Mouse (Mus musculus): ENCODE data around the gene Aoc1. TPM values are rescaled to one million over a fixed set of nuclear protein-coding genes. Genes with fewer than 3 reads are reported as not detected.

Aoc1 gene
- total RNA-seq (2021): not detected
- polyA plus RNA-seq (2012; rRNA removed): 0.23 and 1.1 TPM in 2 replicates
- long read RNA-seq: 0 reads

DNA sequence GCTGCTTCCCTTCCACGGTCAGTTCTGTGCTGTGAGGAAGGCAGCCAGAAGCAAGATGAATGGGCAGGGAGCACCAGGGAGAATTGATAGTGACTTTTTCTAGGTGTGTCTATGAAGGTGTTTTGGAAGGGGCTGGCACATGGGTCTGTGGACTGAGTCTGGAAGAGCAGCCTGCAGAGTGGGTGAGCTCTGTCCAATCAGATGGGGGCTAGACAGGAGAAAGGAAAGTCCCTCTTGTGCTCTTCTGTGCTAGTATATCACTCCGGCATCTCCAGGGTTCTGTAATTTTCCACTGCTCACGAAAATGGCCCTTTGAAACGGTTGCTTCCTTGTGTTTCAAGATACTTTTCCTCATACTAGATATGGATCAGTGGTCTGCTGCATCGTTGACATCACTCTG lies at the start of gene Aoc1:
Gene Aoc1 (plus strand): TSS at position 301 of the 400 bp plus-strand sequence.
- Histone ChIP-seq H3K9ac (ENCODE audit: low read depth, low read length) (no peak within 1 kb of the TSS), H3K27ac (no peak within 1 kb of the TSS), H3K27me3 (ENCODE audit: control insufficient read depth, insufficient read depth, low read length) (no peaks in the 10 kb centered on the region), H3K36me3 (ENCODE audit: control insufficient read depth, insufficient read depth, low read length) (no peaks in the 10 kb centered on the region), H3K79me2 (replicated peaks; ENCODE audit: control insufficient read depth, insufficient read depth, low read length) (no peaks in the 10 kb centered on the region), H3K4me3 (no peak within 1 kb of the TSS), H3K4me1 (ENCODE audit: control insufficient read depth, insufficient read depth, low read length) (no peaks in the 10 kb centered on the region)
- 71% methylated on average over 5 of the region's 5 CpGs for WGBS
- DNase-seq: no peak
- intact Hi-C loops (cut with DNase I): no loop called here
- TF ChIP-seq POLR2A (IDR thresholded peaks at IDR 0.05; ENCODE audit: insufficient read depth, low read depth, low read length): no peak
- TF ChIP-seq CTCF (IDR thresholded peaks at IDR 0.05): no peak
- TF ChIP-seq EP300 (IDR thresholded peaks at IDR 0.05; ENCODE audit: insufficient read depth, low read depth, low read length): no peak

DNA sequence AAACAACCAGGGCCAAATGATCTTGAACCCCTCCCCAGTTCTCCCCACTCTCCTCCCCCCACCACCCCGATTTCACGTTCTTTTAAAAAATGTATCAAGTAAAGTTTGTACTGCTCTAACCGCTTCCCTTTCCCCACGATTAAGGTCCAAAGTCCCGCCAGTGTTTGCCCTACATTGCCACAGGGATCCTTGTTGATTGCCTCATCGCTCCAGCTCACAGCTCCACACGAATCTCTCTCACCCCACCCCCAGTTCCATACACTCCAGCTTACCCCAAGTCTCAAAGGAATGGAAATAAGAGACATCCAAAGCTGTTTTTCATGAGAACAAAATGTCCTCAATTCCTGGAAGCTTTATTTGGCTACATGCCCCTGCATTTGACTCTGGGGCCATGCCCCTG lies 47.7 kb upstream of the Aoc1 start:
- H3K27ac ChIP-seq: no peak overlapping the region
- no peak for DNase-seq
- H3K9ac ChIP-seq (ENCODE audit: low read depth, low read length): no peak overlapping the region
- no peaks in the 10 kb centered on the region for H3K36me3 ChIP-seq (ENCODE audit: control insufficient read depth, insufficient read depth, low read length)
- WGBS: 65% methylated on average over 7 of the region's 7 CpGs
- H3K79me2 ChIP-seq (replicated peaks; ENCODE audit: control insufficient read depth, insufficient read depth, low read length): no peaks in the 10 kb centered on the region
- intact Hi-C loops (cut with DNase I): no loop called here
- no peak overlapping the region for H3K4me3 ChIP-seq
- H3K27me3 ChIP-seq (ENCODE audit: control insufficient read depth, insufficient read depth, low read length): no peaks in the 10 kb centered on the region
- TF ChIP-seq CTCF (IDR thresholded peaks at IDR 0.05) (no peak), EP300 (IDR thresholded peaks at IDR 0.05; ENCODE audit: insufficient read depth, low read depth, low read length) (no peak)
- no peaks in the 10 kb centered on the region; the same call in 1 of the 2 replicates for H3K4me1 ChIP-seq (ENCODE audit: control insufficient read depth, insufficient read depth, low read length)

DNA sequence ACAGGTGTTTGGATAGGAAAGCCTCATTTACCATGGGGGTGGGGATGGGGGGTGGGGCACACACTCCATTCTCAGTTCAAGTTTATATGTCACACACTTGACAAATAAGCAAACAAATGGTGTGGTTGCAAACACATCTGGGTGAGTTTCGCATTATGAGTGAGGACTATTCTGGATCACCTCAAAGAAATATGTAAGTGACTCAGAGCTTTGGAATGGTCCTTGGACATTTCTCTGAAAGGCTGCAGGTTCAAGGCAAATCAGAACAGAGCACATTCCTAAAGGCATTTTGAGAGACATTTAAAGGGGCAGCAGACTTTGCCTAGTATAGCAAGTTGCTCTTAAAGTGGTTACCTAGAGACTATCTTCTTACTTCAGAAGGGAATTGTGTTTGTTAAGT lies 43.7 kb upstream of the Aoc1 start:
- no peak for TF ChIP-seq POLR2A (IDR thresholded peaks at IDR 0.05; ENCODE audit: insufficient read depth, low read depth, low read length)
- H3K4me1 ChIP-seq (ENCODE audit: control insufficient read depth, insufficient read depth, low read length): no peaks in the 10 kb centered on the region; the same call in 1 of the 2 replicates
- no peak for DNase-seq
- no peak overlapping the region for H3K9ac ChIP-seq (ENCODE audit: low read depth, low read length)
- no peaks in the 10 kb centered on the region for H3K27me3 ChIP-seq (ENCODE audit: control insufficient read depth, insufficient read depth, low read length)
- WGBS: 46% methylated on average over 1 of the region's 1 CpGs
- H3K36me3 ChIP-seq (ENCODE audit: control insufficient read depth, insufficient read depth, low read length): no peaks in the 10 kb centered on the region
- intact Hi-C loops (cut with DNase I): no loop called here
- no peak overlapping the region for H3K27ac ChIP-seq
- no peak overlapping the region for H3K4me3 ChIP-seq
- no peaks in the 10 kb centered on the region for H3K79me2 ChIP-seq (replicated peaks; ENCODE audit: control insufficient read depth, insufficient read depth, low read length)

DNA sequence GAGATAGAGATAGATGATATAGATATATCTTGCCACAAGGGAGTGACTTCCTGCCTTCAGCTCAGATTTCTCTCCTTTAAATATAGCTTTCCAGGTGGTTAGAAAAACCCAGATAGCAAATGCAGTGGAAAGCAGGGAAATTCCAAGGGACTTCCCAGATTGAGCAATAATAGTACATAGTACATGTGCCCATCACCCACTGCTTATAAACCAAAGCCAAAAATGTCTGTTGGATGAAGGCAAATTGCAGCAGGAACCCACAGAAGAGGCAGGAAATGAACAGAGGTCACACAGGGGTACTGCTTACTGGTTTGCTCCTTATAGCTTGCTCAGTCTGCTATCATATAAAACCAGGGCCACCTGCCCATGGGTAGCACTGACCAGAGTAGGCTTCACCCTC lies 43.0 kb upstream of the Aoc1 start:
- Histone ChIP-seq H3K27ac (no peak overlapping the region), H3K4me3 (no peak overlapping the region), H3K79me2 (replicated peaks; ENCODE audit: control insufficient read depth, insufficient read depth, low read length) (no peaks in the 10 kb centered on the region), H3K4me1 (ENCODE audit: control insufficient read depth, insufficient read depth, low read length) (no peaks in the 10 kb centered on the region; the same call in 1 of the 2 replicates), H3K27me3 (ENCODE audit: control insufficient read depth, insufficient read depth, low read length) (no peaks in the 10 kb centered on the region), H3K36me3 (ENCODE audit: control insufficient read depth, insufficient read depth, low read length) (no peaks in the 10 kb centered on the region), H3K9ac (ENCODE audit: low read depth, low read length) (no peak overlapping the region)
- TF ChIP-seq CTCF (IDR thresholded peaks at IDR 0.05): no peak
- no peak for TF ChIP-seq EP300 (IDR thresholded peaks at IDR 0.05; ENCODE audit: insufficient read depth, low read depth, low read length)
- no peak for TF ChIP-seq POLR2A (IDR thresholded peaks at IDR 0.05; ENCODE audit: insufficient read depth, low read depth, low read length)
- intact Hi-C loops (cut with DNase I): no loop called here
- no peak for DNase-seq

DNA sequence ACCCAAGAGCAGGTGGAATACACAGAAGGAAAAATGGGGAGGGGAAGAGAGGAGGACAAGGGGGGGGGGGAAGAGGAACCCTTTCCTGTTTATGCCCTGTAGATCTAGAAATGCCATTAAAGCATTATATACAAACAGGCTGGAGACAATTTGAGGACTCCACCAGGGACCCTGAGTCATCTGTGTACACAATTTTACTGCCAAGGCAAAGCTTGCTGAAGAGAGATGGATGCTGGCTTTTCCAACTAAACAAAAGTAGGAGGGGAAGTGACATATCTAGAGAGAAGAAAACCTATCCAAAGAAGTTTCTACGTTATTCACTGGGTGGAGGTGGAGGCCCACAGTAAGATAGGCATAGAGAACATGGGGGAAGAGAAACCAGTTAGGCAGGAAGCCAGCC lies 42.5 kb upstream of the Aoc1 start:
- Histone ChIP-seq H3K27me3 (ENCODE audit: control insufficient read depth, insufficient read depth, low read length) (no peaks in the 10 kb centered on the region), H3K79me2 (replicated peaks; ENCODE audit: control insufficient read depth, insufficient read depth, low read length) (no peaks in the 10 kb centered on the region), H3K4me1 (ENCODE audit: control insufficient read depth, insufficient read depth, low read length) (no peaks in the 10 kb centered on the region; the same call in 1 of the 2 replicates), H3K9ac (ENCODE audit: low read depth, low read length) (no peak overlapping the region), H3K27ac (no peak overlapping the region), H3K36me3 (ENCODE audit: control insufficient read depth, insufficient read depth, low read length) (no peaks in the 10 kb centered on the region), H3K4me3 (no peak overlapping the region)
- DNase-seq: no peak
- intact Hi-C loops (cut with DNase I): no loop called here
- TF ChIP-seq CTCF (IDR thresholded peaks at IDR 0.05) (no peak), POLR2A (IDR thresholded peaks at IDR 0.05; ENCODE audit: insufficient read depth, low read depth, low read length) (no peak), EP300 (IDR thresholded peaks at IDR 0.05; ENCODE audit: insufficient read depth, low read depth, low read length) (no peak)
- 28% methylated on average over 1 of the region's 1 CpGs for WGBS

DNA sequence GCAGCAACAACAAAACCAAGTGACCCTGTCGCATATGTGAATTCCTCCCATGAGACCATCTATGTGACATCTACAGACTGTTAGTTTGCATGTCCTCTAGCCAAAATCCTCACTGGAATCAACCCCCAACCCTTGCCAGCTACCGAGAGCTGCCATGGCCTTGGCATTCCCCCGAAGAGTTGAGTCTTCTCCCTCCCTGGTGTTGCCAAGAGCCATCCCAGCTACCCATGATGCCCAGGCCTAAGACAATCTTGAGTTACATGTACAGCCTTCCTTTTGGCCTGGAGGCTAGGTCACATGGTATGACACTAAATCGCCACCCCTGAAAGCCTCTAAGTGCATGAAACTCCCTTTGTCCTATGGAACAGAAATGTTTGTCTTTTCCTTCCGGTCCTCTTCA lies 41.6 kb upstream of the Aoc1 start:
- TF ChIP-seq POLR2A (IDR thresholded peaks at IDR 0.05; ENCODE audit: insufficient read depth, low read depth, low read length): no peak
- no peak for TF ChIP-seq CTCF (IDR thresholded peaks at IDR 0.05)
- TF ChIP-seq EP300 (IDR thresholded peaks at IDR 0.05; ENCODE audit: insufficient read depth, low read depth, low read length): no peak
- no peaks in the 10 kb centered on the region for H3K27me3 ChIP-seq (ENCODE audit: control insufficient read depth, insufficient read depth, low read length)
- H3K36me3 ChIP-seq (ENCODE audit: control insufficient read depth, insufficient read depth, low read length): no peaks in the 10 kb centered on the region
- no peaks in the 10 kb centered on the region; the same call in 1 of the 2 replicates for H3K4me1 ChIP-seq (ENCODE audit: control insufficient read depth, insufficient read depth, low read length)
- intact Hi-C loops (cut with DNase I): no loop called here
- WGBS: 83% methylated on average over 5 of the region's 5 CpGs
- H3K79me2 ChIP-seq (replicated peaks; ENCODE audit: control insufficient read depth, insufficient read depth, low read length): no peaks in the 10 kb centered on the region
- no peak for DNase-seq
- H3K4me3 ChIP-seq: no peak overlapping the region
- H3K27ac ChIP-seq: no peak overlapping the region
- H3K9ac ChIP-seq (ENCODE audit: low read depth, low read length): no peak overlapping the region

All from heart, adult 2 months (tissue).